Mouse (Mus musculus) heart, adult 2 months (tissue): ENCODE measurements around the gene Bglap2. TPM values are rescaled to one million over a fixed set of nuclear protein-coding genes. Genes with fewer than 3 reads are reported as not detected.
A peak's percentile ranks its signal among the peaks of the same experiment; 100 is the strongest.
"Not testable (repeated sequence)": the region's sequence is repeated elsewhere in the genome, so short reads cannot be mapped to it uniquely, and the experiment has no call there.

Experiments
- DNase-seq, 2 experiments: peaks; one replicate each; pipeline ENCODE4 v3.0.0; 2021
- H3K27ac ChIP-seq: fragments of 200-600 bp; 2 replicates; pipeline ENCODE4 v1.8.1; 2022
- H3K27me3 ChIP-seq: fragments of 200-500 bp; 2 replicates; pipeline ENCODE4 v1.6.1; 2012; ENCODE audit warnings: mild to moderate bottlenecking, low read length, inconsistent platforms, mixed read lengths; ENCODE audit not compliant: control insufficient read depth, insufficient read depth
- H3K36me3 ChIP-seq: fragments of 200-500 bp; 2 replicates; pipeline ENCODE4 v1.6.1; 2012; ENCODE audit warnings: low read length, inconsistent platforms; ENCODE audit not compliant: control insufficient read depth, insufficient read depth
- H3K4me1 ChIP-seq: fragments of 200-500 bp; 2 replicates; pipeline ENCODE4 v1.6.1; 2011; ENCODE audit warnings: low read length; ENCODE audit not compliant: control insufficient read depth, insufficient read depth
- H3K4me3 ChIP-seq: fragments of 200-600 bp; 2 replicates; pipeline ENCODE4 v1.8.1; 2022
- H3K79me2 ChIP-seq: fragments of 200-500 bp; replicated peaks from 2 replicates; pipeline ENCODE4 v1.6.1; 2012; ENCODE audit warnings: mild to moderate bottlenecking, inconsistent platforms, low read length, moderate library complexity, mixed read lengths; ENCODE audit not compliant: control insufficient read depth, insufficient read depth
- H3K9ac ChIP-seq: fragments of 200-500 bp; 2 replicates; pipeline ENCODE4 v1.6.1; 2012; ENCODE audit warnings: low read depth, mild to moderate bottlenecking, control low read depth, inconsistent platforms, low read length, mixed read lengths
- CTCF ChIP-seq: fragments of 200-600 bp; IDR thresholded peaks from 2 replicates; pipeline ENCODE4 v1.8.1; 2022; ENCODE audit warnings: antibody characterized with exemption, mild to moderate bottlenecking, moderate library complexity
- EP300 ChIP-seq: fragments of 200-500 bp; IDR thresholded peaks from 2 replicates; pipeline ENCODE4 v1.6.1; 2011; ENCODE audit warnings: low read depth, low read length, control low read depth; ENCODE audit not compliant: insufficient read depth
- POLR2A ChIP-seq: fragments of 200-500 bp; IDR thresholded peaks from 2 replicates; pipeline ENCODE4 v1.6.1; 2011; ENCODE audit warnings: mild to moderate bottlenecking, low read depth, low read length, control low read depth; ENCODE audit not compliant: insufficient read depth
- WGBS: fragments of 180-500 bp; shearing (Covaris S2); methylation state at CpG from one replicate; pipeline ENCODE4 v1.1.7; 2018; 5-methylcytosine and 5-hydroxymethylcytosine counted together
- intact Hi-C: fragments of 180-260 bp; cut with DNase I; formaldehyde crosslinking; loops from one replicate; pipeline ENCODE4 v1.15.1; 2025
- long read RNA-seq: library from polyadenylated mRNA; stranded (forward); transcript quantifications from one replicate; pipeline ENCODE4 v2.0.0, GENCODE M21; 2021
- polyA plus RNA-seq: library from polyadenylated mRNA; depleted of rRNA; stranded (reverse); fragments of >200 nt; gene quantifications from 2 replicates; pipeline ENCODE4 v1.2.3, GENCODE M21; 2012; rRNA removed
- total RNA-seq, 2 experiments: library from RNA; stranded (reverse); gene quantifications; 2 replicates each; pipeline ENCODE4 v1.2.3; 2021

The Bglap2 gene
- total RNA-seq (not detected), polyA plus RNA-seq (0.84 and 0.85 TPM in 2 replicates)
- long read RNA-seq: 0 reads

GRCm38 (mm10) chr3:88378599-88378998 is at the start of gene Bglap2:
Bglap2 (minus strand) TSS chr3:88378699.
- H3K9ac ChIP-seq, H3K4me1 ChIP-seq, H3K27ac ChIP-seq, H3K27me3 ChIP-seq, H3K36me3 ChIP-seq, intact Hi-C loops, H3K4me3 ChIP-seq, H3K79me2 ChIP-seq, DNase-seq: not testable (repeated sequence)
- 74% methylated on average over 5 of the region's 5 CpGs for WGBS

DNA sequence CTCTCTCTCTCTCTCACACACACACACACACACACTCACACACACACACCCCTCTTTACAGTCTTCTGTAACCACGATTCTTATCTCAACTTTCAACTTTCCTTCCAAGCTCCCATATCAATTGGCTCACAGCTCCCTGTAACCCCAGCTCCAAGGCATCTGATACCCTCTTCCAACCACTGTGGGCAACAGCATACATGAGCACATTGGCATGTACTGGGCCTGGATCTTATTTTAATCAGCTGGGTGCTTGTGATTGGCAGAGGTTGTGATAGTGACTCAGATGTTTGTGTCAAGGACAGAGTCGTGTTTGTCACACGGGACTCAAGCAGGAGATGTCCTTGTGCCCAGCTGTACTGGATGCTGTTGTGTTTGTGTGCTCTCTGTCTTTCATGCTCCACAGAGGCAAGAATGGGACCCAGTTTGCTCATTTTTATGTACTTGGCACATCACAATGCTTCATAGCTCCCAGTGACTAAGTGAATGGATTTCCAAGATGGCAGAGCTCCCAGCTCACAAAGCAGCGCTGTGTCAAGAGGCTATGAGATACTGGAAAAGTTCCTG is 48.9 kb upstream of the Bglap2 start:
- Histone ChIP-seq H3K4me1 (peaks cover 2% of the 10 kb centered on the region), H3K27ac (no peak overlapping the region), H3K4me3 (no peak overlapping the region), H3K27me3 (no peaks in the 10 kb centered on the region), H3K9ac (no peak overlapping the region), H3K79me2 (no peaks in the 10 kb centered on the region), H3K36me3 (peaks cover 2% of the 10 kb centered on the region)
- TF ChIP-seq CTCF: no peak
- TF ChIP-seq EP300: no peak
- DNase-seq: no peak
- 50% methylated on average over 4 of the region's 4 CpGs for WGBS
- intact Hi-C loops: no loop called here

- no peaks in the 10 kb centered on the region for H3K27me3 ChIP-seq
- DNase-seq: no peak
- H3K36me3 ChIP-seq: peaks cover 2% of the 10 kb centered on the region
- intact Hi-C loops: no loop called here
- H3K4me3 ChIP-seq: no peak overlapping the region; the same call in 1 of the 2 replicates
- H3K4me1 ChIP-seq: peaks cover 2% of the 10 kb centered on the region
- H3K79me2 ChIP-seq: no peaks in the 10 kb centered on the region; the same call in 1 of the 2 replicates
- TF ChIP-seq POLR2A (no peak), CTCF (no peak), EP300 (no peak)
- H3K9ac ChIP-seq: no peak overlapping the region
- H3K27ac ChIP-seq: no peak overlapping the region
- 77% methylated on average over 10 of the region's 10 CpGs for WGBS
Observed at GRCm38 (mm10) chr3:88425708-88426420, 47.4 kb upstream of the Bglap2 start.

- Histone ChIP-seq H3K79me2 (peaks cover 1% of the 10 kb centered on the region; the same call in 1 of the 2 replicates), H3K27ac (peak overlapping the region; percentile 38; the same call in 1 of the 2 replicates), H3K36me3 (peaks cover 2% of the 10 kb centered on the region), H3K27me3 (no peaks in the 10 kb centered on the region), H3K9ac (no peak overlapping the region), H3K4me3 (peak overlapping the region; percentile 92), H3K4me1 (peaks cover 2% of the 10 kb centered on the region)
- WGBS: 12% methylated on average over 2 of the region's 2 CpGs
- intact Hi-C loops: no loop called here
- no peak for TF ChIP-seq POLR2A
- no peak for TF ChIP-seq CTCF
- no peak for TF ChIP-seq EP300
- no peak for DNase-seq
Observed at GRCm38 (mm10) chr3:88425330-88425689, 46.8 kb upstream of the Bglap2 start.

DNA sequence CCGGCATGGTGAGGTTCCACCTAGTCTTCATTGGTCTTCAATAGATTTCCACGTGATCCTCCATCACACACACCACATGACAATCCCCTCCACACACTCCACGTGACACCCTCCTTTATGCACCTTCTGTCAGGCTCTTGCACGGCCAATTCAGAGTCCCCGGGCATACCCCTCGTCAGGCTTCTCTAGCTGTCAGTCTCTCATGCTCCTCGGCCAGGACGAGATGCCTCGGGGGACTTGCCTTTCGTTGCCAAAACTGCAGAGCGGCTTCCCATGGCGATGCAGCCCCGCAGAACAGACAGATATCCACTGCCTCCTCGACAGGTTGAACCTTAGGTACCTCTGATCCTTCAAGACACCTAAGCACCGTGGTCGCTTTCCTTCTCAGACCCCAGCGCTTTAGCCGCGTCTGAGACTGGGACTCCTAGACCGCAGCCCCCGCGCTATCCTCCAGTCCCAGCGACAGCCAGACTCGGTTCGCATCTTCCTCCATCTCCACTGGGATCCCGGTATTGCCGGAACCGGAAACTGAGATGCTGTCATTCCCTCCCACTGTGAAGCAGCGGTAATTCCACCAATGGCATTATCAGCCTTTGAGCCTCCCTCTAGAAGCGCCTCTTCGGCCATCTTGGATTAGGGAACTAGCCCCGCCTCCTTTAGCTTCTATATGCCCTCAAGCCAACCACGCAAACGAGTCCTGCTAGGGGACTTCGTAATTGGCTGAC is 46.3 kb upstream of the Bglap2 start, which contains the start of gene Slc25a44:
Slc25a44 (minus strand) TSS at position 535 of the 725 bp plus-strand sequence.
- Histone ChIP-seq H3K27ac (peak within 1 kb of the TSS; percentile 72), H3K4me1 (peaks cover 2% of the 10 kb centered on the region), H3K79me2 (peaks cover 2% of the 10 kb centered on the region; the same call in 1 of the 2 replicates), H3K36me3 (peaks cover 2% of the 10 kb centered on the region), H3K27me3 (no peaks in the 10 kb centered on the region), H3K9ac (peak within 1 kb of the TSS; percentile 64), H3K4me3 (peak within 1 kb of the TSS; percentile 92)
- peak; percentile 95 to 96 for DNase-seq
- TF ChIP-seq POLR2A (peak; percentile 96), CTCF (no peak), EP300 (0 out of 2 replicates have a peak, but pooled peaks have one; percentile 56)
- WGBS: under 1% methylated on average over 35 of the region's 35 CpGs
- intact Hi-C loops: loop anchor here (1.0 kb wide), 1 partner anchor 13 kb away; no protein-coding TSS in a partner anchor
